Mouse (Mus musculus) heart, adult 2 months (tissue): Measurements from ENCODE around the gene Tarbp2. TPM values are rescaled to one million over a fixed set of nuclear protein-coding genes. Genes with fewer than 3 reads are reported as not detected.

ENCODE experiments used
- DNase-seq, 2 experiments: peaks; one replicate each; pipeline ENCODE4 v3.0.0; 2021
- H3K27ac ChIP-seq: fragments of 200-600 bp; 2 replicates; pipeline ENCODE4 v1.8.1; 2022
- H3K27me3 ChIP-seq: fragments of 200-500 bp; 2 replicates; pipeline ENCODE4 v1.6.1; 2012; ENCODE audit warnings: mild to moderate bottlenecking, low read length, inconsistent platforms, mixed read lengths; ENCODE audit not compliant: control insufficient read depth, insufficient read depth
- H3K36me3 ChIP-seq: fragments of 200-500 bp; 2 replicates; pipeline ENCODE4 v1.6.1; 2012; ENCODE audit warnings: low read length, inconsistent platforms; ENCODE audit not compliant: control insufficient read depth, insufficient read depth
- H3K4me1 ChIP-seq: fragments of 200-500 bp; 2 replicates; pipeline ENCODE4 v1.6.1; 2011; ENCODE audit warnings: low read length; ENCODE audit not compliant: control insufficient read depth, insufficient read depth
- H3K4me3 ChIP-seq: fragments of 200-600 bp; 2 replicates; pipeline ENCODE4 v1.8.1; 2022
- H3K79me2 ChIP-seq: fragments of 200-500 bp; replicated peaks from 2 replicates; pipeline ENCODE4 v1.6.1; 2012; ENCODE audit warnings: mild to moderate bottlenecking, inconsistent platforms, low read length, moderate library complexity, mixed read lengths; ENCODE audit not compliant: control insufficient read depth, insufficient read depth
- H3K9ac ChIP-seq: fragments of 200-500 bp; 2 replicates; pipeline ENCODE4 v1.6.1; 2012; ENCODE audit warnings: low read depth, mild to moderate bottlenecking, control low read depth, inconsistent platforms, low read length, mixed read lengths
- CTCF ChIP-seq: fragments of 200-600 bp; IDR thresholded peaks from 2 replicates; pipeline ENCODE4 v1.8.1; 2022; ENCODE audit warnings: antibody characterized with exemption, mild to moderate bottlenecking, moderate library complexity
- EP300 ChIP-seq: fragments of 200-500 bp; IDR thresholded peaks from 2 replicates; pipeline ENCODE4 v1.6.1; 2011; ENCODE audit warnings: low read depth, low read length, control low read depth; ENCODE audit not compliant: insufficient read depth
- POLR2A ChIP-seq: fragments of 200-500 bp; IDR thresholded peaks from 2 replicates; pipeline ENCODE4 v1.6.1; 2011; ENCODE audit warnings: mild to moderate bottlenecking, low read depth, low read length, control low read depth; ENCODE audit not compliant: insufficient read depth
- WGBS: fragments of 180-500 bp; shearing (Covaris S2); methylation state at CpG from one replicate; pipeline ENCODE4 v1.1.7; 2018; 5-methylcytosine and 5-hydroxymethylcytosine counted together
- intact Hi-C: fragments of 180-260 bp; cut with DNase I; formaldehyde crosslinking; loops from one replicate; pipeline ENCODE4 v1.15.1; 2025
- polyA plus RNA-seq: library from polyadenylated mRNA; depleted of rRNA; stranded (reverse); fragments of >200 nt; gene quantifications from 2 replicates; pipeline ENCODE4 v1.2.3, GENCODE M21; 2012
- total RNA-seq, 2 experiments: library from RNA; stranded (reverse); gene quantifications; 2 replicates each; pipeline ENCODE4 v1.2.3; 2021

The Tarbp2 gene
- total and polyA plus RNA-seq, 3 experiments = 37.4 to 79.2 (median 43.6) TPM

DNA sequence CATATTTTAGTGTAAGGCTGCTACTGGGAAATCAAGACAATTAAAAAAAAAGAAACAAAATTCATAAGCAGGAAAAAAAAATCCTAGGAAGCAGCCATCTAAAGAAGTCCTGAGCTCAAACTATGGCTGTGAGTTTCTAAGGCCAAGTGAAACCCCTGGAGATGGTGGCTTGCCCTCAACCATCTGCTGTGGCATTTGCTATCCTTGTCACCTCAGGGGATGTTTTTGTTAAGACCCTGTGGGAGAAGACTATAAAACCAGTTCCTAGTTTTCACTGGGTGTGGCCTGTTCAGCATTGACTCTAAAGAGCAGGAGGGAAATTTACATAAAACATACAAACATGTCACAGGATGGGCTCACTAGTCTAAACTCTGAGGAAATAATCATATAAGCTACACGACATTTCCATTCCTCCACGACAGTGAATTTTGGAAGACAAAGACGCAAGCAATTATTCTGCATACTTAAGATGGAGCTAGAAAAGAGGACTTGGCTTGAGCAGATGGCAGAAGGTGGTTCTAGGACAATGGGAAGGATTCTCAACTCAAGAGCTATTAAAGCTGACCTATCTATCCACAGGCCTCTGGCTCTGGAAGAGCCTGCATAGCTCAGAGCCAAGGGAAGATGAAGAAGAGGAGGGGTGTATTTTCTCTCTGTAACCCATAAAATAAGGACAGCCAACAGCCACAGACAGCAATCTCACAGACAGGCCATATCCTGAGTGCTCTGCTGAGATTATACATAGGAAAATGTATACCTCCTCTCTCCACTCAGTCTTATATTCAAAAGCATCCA, 14.3 kb downstream of the Tarbp2 start:
- Histone ChIP-seq H3K36me3 (peaks cover 17% of the 10 kb centered on the region), H3K4me3 (no peak overlapping the region), H3K27ac (no peak overlapping the region), H3K9ac (no peak overlapping the region), H3K27me3 (no peaks in the 10 kb centered on the region), H3K4me1 (no peaks in the 10 kb centered on the region), H3K79me2 (no peaks in the 10 kb centered on the region)
- WGBS = 89% methylated on average over 3 of the region's 3 CpGs
- no peak for DNase-seq
- intact Hi-C loops = no loop called here
- TF ChIP-seq POLR2A (no peak), CTCF (no peak), EP300 (no peak)

DNA sequence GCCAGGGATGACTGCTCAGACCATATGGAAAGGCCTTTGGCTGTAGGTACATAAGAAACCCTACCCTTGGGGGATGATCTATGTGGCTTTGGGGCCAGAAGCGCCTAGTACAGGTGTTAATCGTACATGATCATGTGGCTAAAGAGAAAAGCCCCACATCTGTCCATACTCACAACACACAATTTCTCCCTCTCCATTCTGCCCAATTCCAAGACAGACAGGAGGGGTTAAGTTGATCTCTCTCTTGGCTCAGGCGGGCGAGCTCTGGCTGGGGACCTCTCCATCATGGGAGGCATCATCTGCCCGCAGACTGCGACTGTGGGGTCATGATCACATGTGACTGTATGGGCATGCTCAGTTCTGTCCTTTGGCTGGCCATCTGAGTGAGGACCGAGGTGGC, 15.9 kb downstream of the Tarbp2 start:
- Histone ChIP-seq H3K4me3 (no peak overlapping the region), H3K79me2 (no peaks in the 10 kb centered on the region), H3K27ac (no peak overlapping the region), H3K36me3 (peaks cover 17% of the 10 kb centered on the region), H3K9ac (no peak overlapping the region), H3K27me3 (no peaks in the 10 kb centered on the region), H3K4me1 (no peaks in the 10 kb centered on the region)
- DNase-seq = no peak
- WGBS = 98% methylated on average over 7 of the region's 7 CpGs
- intact Hi-C loops = no loop called here
- no peak for TF ChIP-seq EP300
- TF ChIP-seq CTCF = no peak
- TF ChIP-seq POLR2A = no peak

GRCm38 (mm10) chr15:102544801-102545200, 26.8 kb downstream of the Tarbp2 start:
- intact Hi-C loops = loop anchor here (5.0 kb wide), 2 partner anchors 78 to 122 kb away; no protein-coding TSS in a partner anchor
- TF ChIP-seq EP300 = no peak
- TF ChIP-seq POLR2A = no peak
- TF ChIP-seq CTCF = no peak
- WGBS = 92% methylated on average over 4 of the region's 4 CpGs
- no peaks in the 10 kb centered on the region for H3K79me2 ChIP-seq
- H3K4me3 ChIP-seq = no peak overlapping the region
- peaks cover 9% of the 10 kb centered on the region for H3K36me3 ChIP-seq
- H3K27ac ChIP-seq = no peak overlapping the region
- H3K9ac ChIP-seq = no peak overlapping the region
- peaks cover 6% of the 10 kb centered on the region; the same call in 1 of the 2 replicates for H3K4me1 ChIP-seq
- H3K27me3 ChIP-seq = no peaks in the 10 kb centered on the region
- no peak for DNase-seq

DNA sequence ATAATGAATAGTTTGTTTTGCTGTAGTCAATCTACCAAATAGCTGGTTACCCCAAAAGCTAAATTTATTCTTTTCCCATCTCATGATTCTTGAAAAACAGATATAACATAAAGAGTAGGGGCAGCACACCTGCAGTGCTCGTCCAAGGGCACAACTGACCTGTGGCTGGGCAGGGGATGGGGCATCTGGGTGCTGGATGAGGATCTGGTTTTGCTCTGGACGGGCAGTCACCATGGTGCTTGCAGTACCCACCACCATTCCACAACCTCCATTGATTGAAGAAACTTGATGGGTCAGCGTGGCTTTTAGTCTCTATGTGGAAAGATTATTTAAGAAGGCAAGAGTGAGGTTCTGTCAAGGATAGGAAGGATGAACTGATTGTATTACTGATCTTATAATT, 28.3 kb downstream of the Tarbp2 start:
- Histone ChIP-seq H3K9ac (no peak overlapping the region), H3K27me3 (no peaks in the 10 kb centered on the region), H3K4me1 (peaks cover 6% of the 10 kb centered on the region; the same call in 1 of the 2 replicates), H3K36me3 (peaks cover 9% of the 10 kb centered on the region), H3K4me3 (no peak overlapping the region), H3K27ac (peak overlapping the region; percentile 54), H3K79me2 (no peaks in the 10 kb centered on the region)
- no peak for DNase-seq
- WGBS = 88% methylated on average over 3 of the region's 3 CpGs
- TF ChIP-seq EP300 (no peak), POLR2A (no peak), CTCF (no peak)
- intact Hi-C loops = loop anchor here (5.0 kb wide), 2 partner anchors 76 to 121 kb away; no protein-coding TSS in a partner anchor

- WGBS = 57% methylated on average over 3 of the region's 3 CpGs
- Histone ChIP-seq H3K79me2 (no peaks in the 10 kb centered on the region), H3K27me3 (no peaks in the 10 kb centered on the region), H3K27ac (peak overlapping the region; percentile 54), H3K4me1 (peaks cover 6% of the 10 kb centered on the region; the same call in 1 of the 2 replicates), H3K9ac (no peak overlapping the region), H3K4me3 (no peak overlapping the region), H3K36me3 (peaks cover 9% of the 10 kb centered on the region)
- TF ChIP-seq CTCF (no peak), EP300 (0 out of 2 replicates have a peak, but pooled peaks have one; percentile 68)
- peak; percentile 54 to 73 for DNase-seq
- intact Hi-C loops = loop anchor here (5.0 kb wide), 2 partner anchors 75 to 120 kb away; no protein-coding TSS in a partner anchor
Observed at GRCm38 (mm10) chr15:102546677-102547427, 28.9 kb downstream of the Tarbp2 start.

GRCm38 (mm10) chr15:102547478-102547877, 29.5 kb downstream of the Tarbp2 start:
- TF ChIP-seq EP300 (no peak), POLR2A (no peak), CTCF (no peak)
- Histone ChIP-seq H3K9ac (no peak overlapping the region), H3K27ac (peak overlapping the region; percentile 54), H3K36me3 (peaks cover 9% of the 10 kb centered on the region), H3K79me2 (no peaks in the 10 kb centered on the region), H3K4me1 (peaks cover 6% of the 10 kb centered on the region; the same call in 1 of the 2 replicates), H3K4me3 (no peak overlapping the region), H3K27me3 (no peaks in the 10 kb centered on the region)
- DNase-seq = peak in 1 of 2 experiments; percentile 38
- 68% methylated on average over 3 of the region's 3 CpGs for WGBS
- intact Hi-C loops = loop anchor here (5.0 kb wide), 2 partner anchors 75 to 120 kb away; no protein-coding TSS in a partner anchor
